Mouse (Mus musculus): ENCODE measurements around the gene Cmbl.
"Not testable (repeated sequence)": the region's sequence is repeated elsewhere in the genome, so short reads cannot be mapped to it uniquely, and the experiment has no call there.

Cmbl gene

DNA sequence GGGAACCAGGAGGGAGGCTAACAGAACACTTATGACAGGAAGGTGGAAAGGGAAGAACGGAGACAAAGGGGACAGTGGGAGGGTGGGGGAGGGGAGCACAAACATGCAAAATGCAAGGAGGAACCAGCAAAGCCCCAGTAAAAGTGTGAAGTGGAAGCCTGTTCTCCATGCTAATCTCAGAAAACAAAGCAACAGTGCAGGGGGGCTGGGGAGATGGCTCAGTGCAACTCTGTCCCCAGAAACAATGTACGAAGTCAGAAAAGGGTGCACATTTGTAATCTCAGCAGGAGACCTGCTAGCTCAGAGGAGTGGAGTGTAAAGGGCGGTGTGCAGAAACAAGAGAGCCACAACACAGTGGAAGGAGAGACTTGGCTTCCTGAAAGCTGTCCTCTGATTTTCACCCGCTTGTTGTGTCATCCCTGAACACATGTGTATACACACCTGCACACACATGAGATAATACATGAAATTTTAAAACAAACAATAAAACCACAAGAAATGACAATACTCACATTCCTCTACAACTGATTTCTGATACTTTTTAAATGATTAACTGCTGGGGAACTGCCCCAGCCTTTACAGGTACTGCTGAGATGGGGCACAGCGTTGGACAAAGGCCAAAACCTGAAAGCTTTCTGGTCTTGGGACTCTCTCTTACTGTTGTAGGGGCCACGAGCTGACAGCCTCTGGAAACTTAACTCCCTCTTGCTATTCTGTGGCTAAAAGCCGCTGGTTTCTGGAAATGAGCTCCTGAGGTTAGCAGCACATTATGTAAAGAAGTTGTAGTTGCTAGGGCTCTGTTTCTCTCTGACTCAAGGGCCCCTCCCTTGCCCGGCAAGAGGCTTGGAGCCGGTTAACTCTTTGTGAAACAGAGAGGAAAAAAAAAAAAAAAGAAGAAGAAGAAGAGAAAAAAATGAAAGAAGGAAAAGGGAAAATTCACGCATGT lies 22.9 kb upstream of the Cmbl start:
- DNase-seq = no peak

DNA sequence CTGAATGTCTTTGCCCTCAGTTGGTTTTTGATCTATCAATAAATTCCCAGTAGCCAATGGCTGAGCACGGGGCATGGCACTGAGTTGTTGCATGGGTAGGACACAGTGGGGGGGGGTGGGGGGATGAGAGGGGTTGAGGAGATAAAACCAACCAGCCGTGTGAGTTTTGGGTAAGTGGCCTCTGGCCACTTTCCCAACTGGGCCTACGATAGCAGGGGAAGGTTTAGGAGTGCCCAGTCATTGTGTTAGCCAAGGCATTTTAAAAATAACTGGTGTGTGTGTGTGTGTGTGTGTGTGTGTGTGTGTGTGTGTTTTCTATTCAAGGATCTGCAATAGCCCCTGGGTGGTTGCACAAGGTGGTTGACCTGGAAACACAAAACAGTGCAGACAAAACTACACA lies 21.9 kb upstream of the Cmbl start:
- no peak for DNase-seq

DNA sequence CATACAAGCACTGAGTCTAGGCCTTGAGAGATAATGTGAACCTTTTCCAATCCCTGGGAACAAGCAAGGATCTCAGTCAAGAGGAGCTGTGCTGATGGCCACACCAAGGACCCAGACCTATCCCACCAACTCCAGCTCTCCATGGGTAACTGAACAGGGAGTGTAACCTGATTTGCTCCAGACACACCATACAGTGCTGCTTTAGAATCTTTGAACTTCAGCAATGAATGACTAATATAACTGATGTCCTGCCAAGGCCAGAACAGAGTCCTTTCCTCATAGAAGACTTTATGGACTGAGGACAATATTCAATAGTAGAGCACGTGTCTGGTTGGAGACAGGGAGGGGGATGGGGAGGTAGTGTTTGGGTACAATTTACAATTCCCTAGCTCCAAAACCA lies 20.1 kb upstream of the Cmbl start:
- DNase-seq = no peak

DNA sequence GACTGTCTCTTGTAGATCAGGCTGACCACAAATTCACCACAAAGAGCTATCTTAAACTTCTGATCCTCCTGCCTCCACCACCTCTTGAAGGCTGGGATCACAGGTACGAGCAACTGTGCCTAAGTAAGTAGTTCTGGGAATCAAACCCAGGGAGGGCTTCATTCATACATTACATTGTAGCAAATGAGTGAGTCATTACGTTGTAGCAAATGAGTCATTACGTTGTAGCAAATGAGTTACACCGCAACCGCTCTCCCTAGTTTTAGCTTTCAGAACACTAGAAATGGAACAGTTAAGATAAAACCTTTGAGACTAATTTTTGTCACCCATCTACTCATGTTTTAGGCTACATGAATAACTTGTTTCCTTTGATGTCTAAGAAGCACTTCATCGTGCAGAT lies 18.9 kb upstream of the Cmbl start:
- DNase-seq = no peak

DNA sequence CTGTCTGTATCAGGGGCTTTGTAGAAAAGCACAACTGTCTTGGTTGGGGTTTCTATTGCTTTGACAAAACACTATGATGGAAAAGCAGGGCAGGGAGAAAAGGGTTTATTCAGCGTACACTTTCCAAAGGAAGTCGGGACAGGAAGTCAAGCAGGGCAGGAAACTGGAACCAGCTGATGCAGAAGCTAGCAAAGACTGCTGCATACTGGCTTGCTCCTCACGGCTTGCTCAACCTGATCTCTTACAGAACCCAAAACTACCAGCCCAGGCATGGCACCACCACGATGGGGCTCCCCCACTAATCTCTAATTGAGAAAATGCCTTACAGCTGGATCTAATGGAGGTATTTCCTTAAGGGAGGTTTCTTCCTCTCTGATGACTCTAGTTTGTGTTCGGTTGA lies 17.8 kb upstream of the Cmbl start:
- DNase-seq = no peak

DNA sequence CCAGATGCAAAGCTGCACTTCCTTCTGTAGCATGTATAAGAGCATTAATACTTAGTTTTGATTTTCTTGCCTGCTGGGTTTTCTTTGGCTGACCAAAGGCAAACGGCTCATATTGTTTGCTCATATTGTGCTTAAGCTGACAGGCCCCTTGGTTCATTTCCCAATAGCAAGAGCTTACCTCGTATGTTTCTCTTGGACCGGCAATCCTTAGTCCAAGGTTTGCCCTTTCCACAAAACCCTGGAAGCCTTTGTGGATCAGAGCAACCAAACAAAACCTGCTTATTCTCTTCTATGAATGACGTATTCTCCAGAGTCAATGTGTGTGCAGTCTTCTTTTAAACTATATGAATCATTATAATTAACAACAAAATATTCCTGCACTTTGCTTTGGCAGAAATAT lies 14.8 kb upstream of the Cmbl start:
- no peak for DNase-seq

DNA sequence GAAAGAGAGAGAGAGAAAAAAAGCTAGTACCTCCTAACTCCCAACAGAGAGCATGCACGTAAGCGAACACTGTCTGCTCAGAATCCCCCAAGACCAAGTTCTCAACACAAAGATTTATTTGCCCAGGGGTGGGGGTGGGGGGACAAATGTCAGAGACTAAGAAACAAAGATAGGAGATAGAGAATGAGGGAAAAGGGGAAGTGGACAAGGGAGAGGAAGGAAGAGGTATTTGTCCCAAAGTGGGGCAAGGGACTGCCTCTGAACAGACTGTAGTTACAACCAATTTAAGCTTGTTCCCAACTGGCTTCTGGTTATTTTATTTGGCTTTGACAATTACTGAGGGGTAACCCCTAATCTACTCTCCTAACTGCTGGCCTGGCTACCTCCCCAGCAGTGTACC lies 10.3 kb upstream of the Cmbl start:
- no peak for DNase-seq

DNA sequence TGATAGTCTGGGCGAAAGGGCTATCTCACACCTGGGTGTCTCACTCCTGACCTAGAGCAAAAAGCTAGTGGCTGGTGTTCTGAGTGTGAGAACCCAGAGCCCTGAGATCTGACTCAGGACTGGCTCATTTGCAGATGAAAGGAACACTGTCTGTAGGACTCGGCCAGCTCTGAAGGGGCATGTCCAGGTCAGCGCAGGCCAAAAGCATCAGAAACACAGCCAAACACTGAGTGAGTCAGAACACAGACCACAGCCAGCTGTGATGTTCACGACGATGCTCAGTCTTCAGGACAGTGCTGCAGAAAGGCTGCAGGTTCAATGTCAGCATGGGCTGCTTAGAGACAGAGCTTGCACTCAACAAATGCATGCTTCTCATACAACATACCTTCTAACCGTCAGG lies 3.8 kb upstream of the Cmbl start:
- no peak for DNase-seq

DNA sequence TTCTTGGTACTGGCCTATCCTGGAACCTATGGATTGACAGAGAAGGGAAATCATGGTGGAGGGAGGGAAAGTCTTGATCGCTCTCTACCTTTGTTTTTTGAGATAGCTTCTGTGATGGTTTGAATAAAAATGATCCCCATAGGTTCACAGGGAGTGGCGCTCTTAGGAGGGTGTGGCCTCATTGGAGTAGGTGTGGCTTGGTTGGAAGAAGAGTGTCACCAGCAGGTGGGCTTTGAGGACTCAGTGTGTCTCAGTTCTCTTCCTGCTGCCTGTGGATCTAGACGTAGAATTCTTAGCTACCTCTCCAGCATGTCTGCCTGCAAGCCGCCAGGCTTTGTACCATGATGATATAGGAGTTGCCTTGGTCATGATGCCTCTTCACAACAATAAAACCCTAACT lies 3.2 kb upstream of the Cmbl start:
- no peak for DNase-seq

DNA sequence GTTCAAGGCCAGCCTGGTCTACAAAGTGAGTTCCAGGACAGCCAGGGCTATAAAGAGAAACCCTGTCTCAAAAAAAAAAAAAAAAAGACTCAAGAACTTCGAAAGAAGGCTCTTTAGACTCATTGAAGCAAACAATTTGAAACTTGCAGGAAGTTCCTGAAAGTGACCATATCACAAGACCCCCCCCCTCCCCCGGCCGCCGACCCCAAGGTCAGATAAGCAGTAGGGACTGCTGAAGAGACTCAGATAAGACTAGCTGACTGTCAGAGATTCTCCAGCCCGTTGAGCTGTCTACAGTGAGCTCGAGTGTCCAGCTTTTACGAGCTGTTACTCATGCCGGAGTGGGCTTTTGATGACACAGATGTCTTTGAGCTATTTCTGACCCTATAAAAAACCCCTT lies 2.3 kb upstream of the Cmbl start:
- no peak for DNase-seq

DNA sequence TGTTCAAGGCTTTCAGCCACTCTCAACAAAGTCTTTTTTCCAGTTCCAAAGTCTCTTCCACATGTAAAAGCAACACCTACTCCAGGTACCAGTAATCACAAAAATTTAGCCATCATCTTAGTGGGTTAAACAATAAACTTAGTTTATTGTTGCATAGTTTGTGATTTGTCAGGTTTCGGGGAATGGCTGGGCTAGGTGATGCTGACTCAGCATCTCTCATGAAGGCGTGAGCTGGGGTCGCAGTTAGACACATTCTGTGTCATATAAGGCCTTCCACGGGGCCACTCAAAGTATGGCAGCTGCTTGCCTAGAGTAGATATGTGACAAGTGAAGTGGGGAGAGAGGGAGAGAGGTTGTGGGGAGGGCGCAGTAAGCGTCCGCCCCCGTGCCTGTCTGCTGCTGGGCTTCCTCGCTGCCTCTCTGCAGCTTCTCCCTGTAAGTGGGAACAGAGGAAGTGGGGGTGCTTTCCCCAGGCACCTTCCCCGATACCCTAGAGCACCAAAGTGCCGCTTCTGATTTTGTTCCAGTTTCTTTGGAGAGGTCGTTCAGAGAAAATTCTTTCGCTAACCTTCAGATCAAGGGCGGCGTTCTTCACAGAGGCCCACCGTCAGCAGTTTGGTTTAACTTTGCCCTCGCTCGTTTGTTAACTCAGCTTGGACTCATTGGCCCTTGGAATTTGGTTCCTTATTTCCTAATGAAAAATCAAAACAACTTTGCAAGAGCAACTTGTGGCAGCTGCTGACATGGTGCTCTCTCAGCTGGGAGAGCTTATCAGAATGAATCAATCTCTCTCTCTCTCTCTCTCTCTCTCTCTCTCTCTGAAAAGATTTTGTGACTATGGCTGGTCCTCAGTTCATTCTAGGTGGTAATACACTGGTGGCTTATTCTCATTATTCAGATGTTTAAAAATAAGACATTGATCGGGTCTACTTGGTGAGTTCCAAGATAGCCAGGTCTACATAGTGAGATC lies 1.3 kb upstream of the Cmbl start:
- DNase-seq = no peak

DNA sequence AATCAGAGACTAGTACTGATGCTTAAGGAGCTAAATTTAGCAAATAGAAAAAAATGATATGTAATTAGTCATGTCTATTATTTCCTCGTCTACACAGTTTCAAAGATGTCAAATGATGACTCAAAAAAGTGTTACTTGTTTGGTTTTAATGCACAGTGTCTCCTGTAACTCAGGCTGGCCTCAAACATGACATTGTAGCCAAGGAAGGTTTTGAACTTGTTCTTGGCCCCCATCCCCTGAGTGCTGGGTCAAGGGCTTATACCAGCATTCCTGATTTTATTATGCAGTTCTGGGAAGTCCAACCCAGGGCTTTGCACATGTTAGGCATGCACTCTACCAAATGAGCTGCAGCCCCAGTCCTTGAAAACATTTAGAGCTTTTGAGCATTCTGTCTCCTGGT lies 597 bp downstream of the Cmbl start:
- DNase-seq = no peak

DNA sequence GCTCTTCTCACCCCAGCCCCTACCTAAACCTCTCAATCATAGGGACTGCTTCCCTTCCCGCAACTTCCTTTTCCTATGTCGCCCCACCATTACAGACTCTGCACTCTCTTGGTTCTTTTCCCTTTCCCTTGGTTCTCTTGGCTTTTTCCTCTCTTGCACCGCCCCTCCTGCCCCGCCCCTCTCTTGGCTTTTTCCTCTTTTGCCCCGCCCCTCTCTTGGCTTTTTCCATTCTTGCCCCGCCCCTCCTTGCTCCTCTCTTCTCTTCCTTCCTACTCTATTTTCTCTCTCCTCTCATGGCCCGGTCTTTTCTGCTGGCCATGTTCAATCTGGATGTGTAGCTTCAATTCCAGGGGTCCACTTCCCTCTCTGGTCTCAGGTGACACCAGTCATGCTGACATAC lies 2.2 kb downstream of the Cmbl start:
- no peak for DNase-seq

DNA sequence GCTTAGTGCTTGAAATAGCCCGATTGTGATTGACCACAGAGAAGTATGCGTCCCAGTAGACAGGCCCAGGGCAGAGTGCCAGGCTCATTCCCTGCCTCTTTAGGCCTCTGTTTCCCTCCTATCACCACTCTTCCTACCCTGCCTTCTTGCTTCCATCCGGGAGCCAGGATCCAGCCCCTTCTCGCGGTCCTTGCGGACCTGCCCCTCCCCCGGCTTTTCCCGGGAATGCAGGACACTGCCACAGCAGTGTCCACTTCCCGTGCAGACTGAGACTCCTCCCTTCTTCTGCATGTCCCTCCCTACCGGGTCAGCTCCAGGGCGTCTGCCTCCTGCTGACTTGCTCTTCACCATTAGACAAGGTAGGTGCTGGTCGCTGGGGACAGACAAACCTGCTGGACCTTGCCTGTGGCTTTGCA lies 3.4 kb downstream of the Cmbl start:
- DNase-seq = no peak

DNA sequence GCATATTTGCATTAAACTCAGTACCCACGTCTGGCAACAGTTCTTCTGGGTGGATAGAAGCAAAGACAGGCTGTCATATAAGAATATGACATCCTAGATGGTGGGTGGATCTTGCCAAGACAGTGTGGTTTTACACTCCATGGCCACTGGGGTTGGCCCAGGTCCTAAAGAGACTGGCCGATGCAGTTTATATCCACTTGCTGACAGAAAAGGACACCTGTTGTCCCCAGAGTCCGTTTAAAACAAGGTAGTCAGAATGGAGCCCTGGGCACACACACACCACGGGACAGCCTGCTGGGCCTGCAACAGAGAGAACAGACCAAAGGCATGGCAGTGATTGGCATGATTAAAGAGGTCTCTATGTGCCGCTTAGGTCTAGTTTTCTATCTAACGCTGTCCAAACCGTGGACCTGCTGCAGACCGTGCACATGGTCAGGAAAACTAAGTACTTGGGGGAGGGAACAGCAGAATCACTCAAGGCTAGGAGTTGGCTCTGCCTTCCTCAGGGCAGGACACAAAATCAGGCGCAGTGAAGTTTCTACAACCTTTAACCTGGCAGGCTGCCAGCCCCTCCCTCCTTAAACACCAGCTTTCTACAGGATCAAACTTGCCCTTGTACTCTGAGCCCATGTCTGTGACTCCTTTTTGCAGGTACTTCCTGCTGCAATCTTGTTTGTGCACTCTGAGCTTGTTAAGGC lies 4.3 kb downstream of the Cmbl start:
- no peak for DNase-seq

DNA sequence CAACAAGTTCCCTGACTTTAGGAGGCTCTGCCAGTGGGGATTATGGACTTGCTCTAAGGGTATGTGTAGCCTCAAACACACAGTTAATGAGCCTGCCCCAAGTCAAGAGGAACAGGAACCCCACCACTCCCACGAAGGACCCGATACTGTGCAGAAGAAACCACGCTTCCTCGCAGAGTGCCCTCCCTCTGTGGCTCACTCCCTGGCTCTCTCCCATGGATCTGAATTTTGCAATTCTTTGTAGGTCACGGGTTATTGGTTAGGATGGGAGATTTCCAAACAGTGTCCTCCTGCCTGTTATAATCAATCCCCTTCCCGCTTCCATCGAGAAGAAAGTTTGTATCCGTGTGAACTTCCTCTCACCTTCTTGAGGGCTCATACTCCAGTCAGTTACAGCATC lies 5.8 kb downstream of the Cmbl start:
- no peak for DNase-seq

DNA sequence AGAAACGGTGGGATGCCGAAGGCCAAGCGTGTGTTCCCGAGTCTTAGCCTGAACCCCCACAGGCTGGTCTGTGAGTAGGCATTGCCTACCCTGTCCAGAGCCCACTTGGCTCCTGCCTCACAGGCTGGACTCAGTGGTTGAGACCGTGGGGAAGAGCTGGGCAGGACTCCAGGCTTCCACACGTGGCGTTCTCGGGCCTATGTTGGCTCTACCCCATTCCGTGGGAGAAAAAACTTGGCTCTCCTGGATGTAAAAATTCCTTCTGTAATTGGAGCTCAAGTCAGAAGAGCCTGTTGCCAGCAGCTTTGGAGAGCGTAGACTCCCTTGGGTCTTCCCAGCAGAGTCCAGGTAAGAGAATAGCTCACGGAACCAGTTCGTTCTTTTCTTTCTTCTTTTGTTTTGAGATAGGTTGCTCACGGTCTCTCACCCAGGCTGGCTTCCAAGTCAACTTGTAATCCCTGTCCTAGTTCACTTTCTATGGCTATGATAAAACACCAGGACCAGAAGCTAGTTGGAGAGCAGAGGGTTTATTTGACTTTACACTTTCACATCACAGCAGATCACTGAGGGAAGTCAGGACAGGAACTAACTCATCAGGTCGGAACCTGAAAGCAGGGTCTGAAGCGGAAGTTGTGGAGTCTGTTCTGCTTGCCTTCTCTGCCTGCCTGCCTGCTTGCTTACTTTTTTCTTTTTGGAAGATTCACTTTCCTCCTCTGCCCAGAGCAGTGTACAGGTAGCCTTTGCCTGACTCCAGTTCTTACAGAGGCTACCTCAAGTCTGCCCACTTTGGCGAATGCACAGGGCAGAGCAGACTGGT lies 6.9 kb downstream of the Cmbl start:
- DNase-seq = no peak

DNA sequence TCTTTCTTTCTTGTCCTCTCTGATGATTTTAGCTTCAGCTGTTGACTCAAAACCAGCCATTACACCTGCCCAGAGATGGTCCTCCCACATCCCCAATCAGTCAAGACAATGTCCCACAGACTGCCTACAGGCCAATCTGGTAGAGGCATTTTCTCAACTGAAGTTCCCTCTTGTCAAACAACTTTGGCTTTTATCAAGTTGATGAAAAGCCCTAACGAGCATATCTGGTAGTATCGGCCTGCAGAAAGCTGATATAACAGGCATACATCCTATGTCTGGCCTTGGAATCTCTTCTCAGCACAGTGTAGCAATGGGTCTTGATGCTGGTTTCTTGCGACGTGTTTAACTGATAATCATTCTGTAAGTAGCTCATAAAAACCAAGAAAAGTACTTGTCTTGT lies 8.1 kb downstream of the Cmbl start:
- no peak for DNase-seq

DNA sequence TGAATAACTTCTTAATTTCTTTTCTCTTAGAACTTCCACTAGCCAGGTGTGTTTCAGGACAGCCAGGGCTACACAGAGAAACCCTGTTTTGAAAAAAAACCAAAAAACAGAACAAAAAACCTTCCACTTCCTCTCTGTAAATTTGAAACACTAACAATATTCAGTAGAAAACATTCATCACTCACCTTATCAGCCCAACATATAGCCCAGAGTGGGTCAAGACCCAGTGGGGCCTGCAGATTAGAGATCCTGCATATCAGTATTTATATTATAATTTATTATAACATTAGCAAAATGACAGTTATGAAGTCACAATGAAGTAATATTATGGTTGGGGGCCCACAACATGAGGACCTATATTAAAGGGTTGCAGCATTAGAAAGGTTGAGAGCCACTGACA lies 8.5 kb downstream of the Cmbl start:
- no peak for DNase-seq

DNA sequence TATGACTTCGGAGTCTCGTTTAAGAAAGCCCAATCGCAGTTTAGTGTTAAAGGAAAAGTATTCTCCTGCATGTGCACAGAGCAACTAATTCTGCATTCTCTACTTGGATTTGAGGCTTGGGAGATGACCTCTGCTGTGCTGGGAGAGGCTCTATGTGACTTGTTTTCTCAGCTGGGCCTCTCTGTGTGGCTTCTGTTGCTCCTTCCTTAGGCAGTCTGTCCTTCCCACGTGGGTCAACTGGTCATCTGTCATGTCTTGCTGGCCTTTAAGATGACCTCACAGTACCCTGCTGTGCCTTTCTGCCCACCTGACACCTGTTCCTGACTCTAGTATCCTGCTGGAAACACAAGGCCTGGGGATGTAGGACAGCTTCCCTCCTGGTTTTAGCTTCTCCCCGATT lies 10.9 kb downstream of the Cmbl start:
- no peak for DNase-seq

DNA sequence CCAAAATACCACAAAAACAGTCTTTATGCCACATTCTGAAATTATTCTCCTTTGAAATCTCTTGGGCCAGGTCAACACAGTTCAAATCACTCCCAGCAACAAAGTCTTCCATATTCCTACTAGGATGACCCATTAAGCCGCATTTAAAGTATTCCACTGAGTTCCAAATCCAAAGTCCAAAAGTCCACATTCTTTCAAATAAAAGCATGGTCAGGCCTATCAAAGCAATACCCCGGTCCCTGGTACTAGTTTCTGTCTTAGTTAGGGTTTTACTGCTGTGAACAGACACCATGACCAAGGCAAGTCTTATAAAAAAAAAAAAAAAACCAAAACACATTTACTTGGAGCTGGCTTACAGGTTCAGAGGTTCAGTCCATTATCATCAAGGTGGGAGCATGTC lies 15.9 kb downstream of the Cmbl start:
- DNase-seq = not testable (repeated sequence)
